Mouse (Mus musculus) common myeloid progenitor, adult 5-6 weeks (primary cell): ENCODE measurements around the gene Grhpr. TPM values are rescaled to one million over a fixed set of nuclear protein-coding genes. Genes with fewer than 3 reads are reported as not detected.
"Not testable (repeated sequence)": the region's sequence is repeated elsewhere in the genome, so short reads cannot be mapped to it uniquely, and the experiment has no call there.

ENCODE experiments used
- ATAC-seq: replicated peaks from 2 replicates; pipeline ENCODE4 v1.8.0; 2016; ENCODE audit warnings: low read depth, mild to moderate bottlenecking, moderate TSS enrichment, inconsistent platforms; ENCODE audit not compliant: poor library complexity, severe bottlenecking
- total RNA-seq: library from RNA; stranded (forward); fragments of 200-1000, 187-1606 nt; gene quantifications from 2 replicates; pipeline ENCODE4 v1.2.3, GENCODE M21; 2017

The Grhpr gene
- total RNA-seq, 1 experiment from 2014 or later, result 10.8 TPM

GRCm38 (mm10) chr4:45012105-45012975 lies 31.1 kb downstream of the Grhpr start, which contains the start of gene Zbtb5:
TSS of gene Zbtb5 (minus strand) at chr4:45012412.
- ATAC-seq, result peak; percentile 84

GRCm38 (mm10) chr4:45013031-45013431 lies 31.8 kb downstream of the Grhpr start:
- peak; percentile 41 for ATAC-seq

- no peak for ATAC-seq
Observed at GRCm38 (mm10) chr4:45013537-45013936, 32.3 kb downstream of the Grhpr start.

GRCm38 (mm10) chr4:45015615-45016014 lies 34.4 kb downstream of the Grhpr start:
- ATAC-seq, result no peak

- ATAC-seq, result peak; percentile 91
Observed at GRCm38 (mm10) chr4:45018452-45018980, 37.3 kb downstream of the Grhpr start, which contains the start of gene Polr1e. TSS of gene Polr1e (plus strand) at chr4:45018583.

GRCm38 (mm10) chr4:45019009-45019408 lies 37.8 kb downstream of the Grhpr start:
- ATAC-seq, result no peak

- ATAC-seq, result no peak
Observed at GRCm38 (mm10) chr4:45026459-45026858, 45.3 kb downstream of the Grhpr start.

- ATAC-seq, result peak; percentile 68
Observed at GRCm38 (mm10) chr4:45032586-45032985, 51.4 kb downstream of the Grhpr start.

- no peak for ATAC-seq
Observed at GRCm38 (mm10) chr4:45034693-45035628, 53.8 kb downstream of the Grhpr start.

GRCm38 (mm10) chr4:45036048-45036447 lies 54.9 kb downstream of the Grhpr start:
- ATAC-seq, result 0 out of 2 replicates have a peak, but pooled peaks have one; percentile 34

- ATAC-seq, result no peak
Observed at GRCm38 (mm10) chr4:45036571-45036970, 55.4 kb downstream of the Grhpr start.

- ATAC-seq, result no peak
Observed at GRCm38 (mm10) chr4:45037455-45038410, 56.5 kb downstream of the Grhpr start.

- not testable (repeated sequence) for ATAC-seq
Observed at GRCm38 (mm10) chr4:45038879-45039278, 57.7 kb downstream of the Grhpr start.

GRCm38 (mm10) chr4:45039546-45039945 lies 58.4 kb downstream of the Grhpr start:
- not testable (repeated sequence) for ATAC-seq

Other genes with a start within 250 kb of the Grhpr start
- 92.3 and 109 TPM in 2 replicates for gene Zcchc7, start 225.5 kb upstream of the Grhpr start, total RNA-seq
- gene Zbtb5, start 31.0 kb downstream of the Grhpr start, total RNA-seq, result 11.5 and 16.9 TPM in 2 replicates
- 57.6 and 66.8 TPM in 2 replicates for gene Polr1e, start 37.2 kb downstream of the Grhpr start, total RNA-seq
- gene Fbxo10, start 103.2 kb downstream of the Grhpr start, total RNA-seq, result 4.2 and 6.9 TPM in 2 replicates
- 228 and 259 TPM in 2 replicates for gene Tomm5, start 126.7 kb downstream of the Grhpr start, total RNA-seq
- gene Frmpd1, start 203.5 kb downstream of the Grhpr start, total RNA-seq, result not detected in 2 replicates